Mouse (Mus musculus) intestine, embryonic 16.5 days (tissue): Measurements from ENCODE around the gene Crebl2. TPM values are rescaled to one million over a fixed set of nuclear protein-coding genes. Genes with fewer than 3 reads are reported as not detected.

Source experiments
- ATAC-seq: fragments of 200-750 bp; cut with Nextera tagmentation; 2 replicates; pipeline ENCODE4 v1.8.0; 2017; ENCODE audit warnings: moderate TSS enrichment, moderate library complexity
- H3K27ac ChIP-seq: fragments of 300-500 bp; sonication (generic); 2 replicates; pipeline ENCODE4 v1.5.1; 2014; ENCODE audit warnings: mild to moderate bottlenecking, low read length
- H3K27me3 ChIP-seq: fragments of 300-500 bp; sonication (generic); replicated peaks from 2 replicates; pipeline ENCODE4 v1.6.1; 2014; ENCODE audit warnings: low read length, control low read depth, mixed read lengths; ENCODE audit not compliant: control insufficient read depth, insufficient read depth
- H3K36me3 ChIP-seq: fragments of 300-500 bp; sonication (generic); 2 replicates; pipeline ENCODE4 v1.6.1; 2014; ENCODE audit warnings: low read length, control low read depth; ENCODE audit not compliant: control insufficient read depth, insufficient read depth
- H3K4me1 ChIP-seq: fragments of 300-500 bp; sonication (generic); 2 replicates; pipeline ENCODE4 v1.6.1; 2014; ENCODE audit warnings: low read length, control low read depth, mixed read lengths; ENCODE audit not compliant: control insufficient read depth, insufficient read depth
- H3K4me2 ChIP-seq: fragments of 300-500 bp; sonication (generic); 2 replicates; pipeline ENCODE4 v1.6.1; 2014; ENCODE audit warnings: low read depth, low read length, control low read depth
- H3K4me3 ChIP-seq: fragments of 300-500 bp; sonication (generic); 2 replicates; pipeline ENCODE4 v1.5.1; 2014; ENCODE audit warnings: mild to moderate bottlenecking, low read length
- H3K9ac ChIP-seq: fragments of 300-500 bp; sonication (generic); 2 replicates; pipeline ENCODE4 v1.6.1; 2014; ENCODE audit warnings: low read depth, low read length
- H3K9me3 ChIP-seq: fragments of 300-500 bp; sonication (generic); 2 replicates; pipeline ENCODE4 v1.6.1; 2016; ENCODE audit warnings: low read length, control low read depth; ENCODE audit not compliant: control insufficient read depth
- WGBS: fragments of 180-500 bp; shearing (Covaris S2); extraction: QIAGEN DNeasy Blood & Tissue Kit; methylation state at CpG from one replicate; pipeline ENCODE4 v1.1.7; 2014; 5-methylcytosine and 5-hydroxymethylcytosine counted together
- polyA plus RNA-seq: library from polyadenylated mRNA; unstranded; fragments of >200 nt; fragmentation: Nextera tagmentation; extraction: Ambion mirVana; gene quantifications from 2 replicates; pipeline ENCODE4 v1.2.1, GENCODE M21; 2015

Gene Crebl2
- polyA plus RNA-seq, result 3.3 and 3.6 TPM in 2 replicates

- no peaks in the 10 kb centered on the region for H3K9me3 ChIP-seq
- H3K4me2 ChIP-seq, result peak within 1 kb of the TSS; percentile 81
- ATAC-seq, result peak; percentile 97
- peak within 1 kb of the TSS; percentile 84 for H3K9ac ChIP-seq
- peak within 1 kb of the TSS; percentile 98 for H3K27ac ChIP-seq
- peaks cover 8% of the 10 kb centered on the region for H3K4me1 ChIP-seq
- WGBS, result under 1% methylated on average over 52 of the region's 58 CpGs
- no peaks in the 10 kb centered on the region for H3K36me3 ChIP-seq
- H3K4me3 ChIP-seq, result peak within 1 kb of the TSS; percentile 78
- H3K27me3 ChIP-seq, result no peaks in the 10 kb centered on the region
Observed at GRCm38 (mm10) chr6:134829786-134830700, at the start of gene Crebl2. Crebl2 (plus strand) TSS chr6:134830154.

GRCm38 (mm10) chr6:134781494-134781913 is 48.5 kb upstream of the Crebl2 start:
- Histone ChIP-seq H3K36me3 (no peaks in the 10 kb centered on the region), H3K4me3 (no peak overlapping the region)

GRCm38 (mm10) chr6:134782900-134783299 is 47.1 kb upstream of the Crebl2 start:
- H3K9me3 ChIP-seq, result no peaks in the 10 kb centered on the region
- H3K4me3 ChIP-seq, result no peak overlapping the region
- ATAC-seq, result no peak
- H3K27me3 ChIP-seq, result no peaks in the 10 kb centered on the region
- no peak overlapping the region for H3K27ac ChIP-seq
- H3K4me1 ChIP-seq, result no peaks in the 10 kb centered on the region; the same call in 1 of the 2 replicates
- H3K9ac ChIP-seq, result no peak overlapping the region
- no peaks in the 10 kb centered on the region for H3K36me3 ChIP-seq
- H3K4me2 ChIP-seq, result no peak overlapping the region
- 92% methylated on average over 7 of the region's 7 CpGs for WGBS

More at GRCm38 (mm10) chr6:134781494-134781913, 48.5 kb upstream of the Crebl2 start:
- 75% methylated on average over 7 of the region's 7 CpGs for WGBS
- Histone ChIP-seq H3K27ac (no peak overlapping the region), H3K4me2 (no peak overlapping the region), H3K9ac (no peak overlapping the region), H3K27me3 (no peaks in the 10 kb centered on the region), H3K9me3 (no peaks in the 10 kb centered on the region), H3K4me1 (no peaks in the 10 kb centered on the region; the same call in 1 of the 2 replicates)
- peak; percentile 33; the same call in 1 of the 2 replicates for ATAC-seq

GRCm38 (mm10) chr6:134786426-134786825 is 43.5 kb upstream of the Crebl2 start:
- no peak for ATAC-seq
- H3K4me3 ChIP-seq, result no peak overlapping the region
- H3K27me3 ChIP-seq, result no peaks in the 10 kb centered on the region
- WGBS, result 65% methylated on average over 3 of the region's 3 CpGs
- H3K27ac ChIP-seq, result no peak overlapping the region
- H3K36me3 ChIP-seq, result no peaks in the 10 kb centered on the region
- H3K4me1 ChIP-seq, result peaks cover 5% of the 10 kb centered on the region
- no peaks in the 10 kb centered on the region for H3K9me3 ChIP-seq
- no peak overlapping the region for H3K4me2 ChIP-seq
- H3K9ac ChIP-seq, result no peak overlapping the region

- no peaks in the 10 kb centered on the region for H3K27me3 ChIP-seq
- H3K27ac ChIP-seq, result no peak overlapping the region
- ATAC-seq, result no peak
- 82% methylated on average over 6 of the region's 6 CpGs for WGBS
- H3K4me1 ChIP-seq, result peaks cover 7% of the 10 kb centered on the region
- no peak overlapping the region for H3K4me2 ChIP-seq
- no peak overlapping the region for H3K9ac ChIP-seq
- no peaks in the 10 kb centered on the region for H3K36me3 ChIP-seq
- H3K9me3 ChIP-seq, result no peaks in the 10 kb centered on the region
- no peak overlapping the region for H3K4me3 ChIP-seq
Observed at GRCm38 (mm10) chr6:134789100-134789499, 40.9 kb upstream of the Crebl2 start.

GRCm38 (mm10) chr6:134791251-134792118 is 38.5 kb upstream of the Crebl2 start:
- peaks cover 8% of the 10 kb centered on the region for H3K4me1 ChIP-seq
- no peaks in the 10 kb centered on the region for H3K36me3 ChIP-seq
- H3K27me3 ChIP-seq, result no peaks in the 10 kb centered on the region
- H3K4me3 ChIP-seq, result peak overlapping the region; percentile 79
- peak overlapping the region; percentile 69 for H3K4me2 ChIP-seq
- peak overlapping the region; percentile 98 for H3K27ac ChIP-seq
- no peaks in the 10 kb centered on the region for H3K9me3 ChIP-seq
- under 1% methylated on average over 45 of the region's 46 CpGs for WGBS
- H3K9ac ChIP-seq, result peak overlapping the region; percentile 97
- ATAC-seq, result peak; percentile 49

GRCm38 (mm10) chr6:134792141-134793045 is 37.6 kb upstream of the Crebl2 start, which contains the start of gene Dusp16:
Dusp16 (minus strand) TSS chr6:134792625.
- Histone ChIP-seq H3K4me3 (peak within 1 kb of the TSS; percentile 79), H3K9ac (peak within 1 kb of the TSS; percentile 97), H3K36me3 (no peaks in the 10 kb centered on the region), H3K4me2 (peak within 1 kb of the TSS; percentile 69), H3K4me1 (peaks cover 8% of the 10 kb centered on the region), H3K27me3 (no peaks in the 10 kb centered on the region), H3K9me3 (no peaks in the 10 kb centered on the region), H3K27ac (peak within 1 kb of the TSS; percentile 98)
- WGBS, result under 1% methylated on average over 71 of the region's 108 CpGs
- ATAC-seq, result peak; percentile 85

- ATAC-seq, result no peak
- Histone ChIP-seq H3K36me3 (no peaks in the 10 kb centered on the region), H3K4me2 (peak overlapping the region; percentile 68), H3K4me3 (peak overlapping the region; percentile 79), H3K27me3 (no peaks in the 10 kb centered on the region), H3K27ac (no peak overlapping the region; the same call in 1 of the 2 replicates), H3K9me3 (no peaks in the 10 kb centered on the region), H3K9ac (peak overlapping the region; percentile 82), H3K4me1 (peaks cover 8% of the 10 kb centered on the region)
- 49% methylated on average over 21 of the region's 21 CpGs for WGBS
Observed at GRCm38 (mm10) chr6:134793046-134793806, 36.7 kb upstream of the Crebl2 start.
